Mouse (Mus musculus): Measurements from ENCODE around the gene Snip1.

DNA sequence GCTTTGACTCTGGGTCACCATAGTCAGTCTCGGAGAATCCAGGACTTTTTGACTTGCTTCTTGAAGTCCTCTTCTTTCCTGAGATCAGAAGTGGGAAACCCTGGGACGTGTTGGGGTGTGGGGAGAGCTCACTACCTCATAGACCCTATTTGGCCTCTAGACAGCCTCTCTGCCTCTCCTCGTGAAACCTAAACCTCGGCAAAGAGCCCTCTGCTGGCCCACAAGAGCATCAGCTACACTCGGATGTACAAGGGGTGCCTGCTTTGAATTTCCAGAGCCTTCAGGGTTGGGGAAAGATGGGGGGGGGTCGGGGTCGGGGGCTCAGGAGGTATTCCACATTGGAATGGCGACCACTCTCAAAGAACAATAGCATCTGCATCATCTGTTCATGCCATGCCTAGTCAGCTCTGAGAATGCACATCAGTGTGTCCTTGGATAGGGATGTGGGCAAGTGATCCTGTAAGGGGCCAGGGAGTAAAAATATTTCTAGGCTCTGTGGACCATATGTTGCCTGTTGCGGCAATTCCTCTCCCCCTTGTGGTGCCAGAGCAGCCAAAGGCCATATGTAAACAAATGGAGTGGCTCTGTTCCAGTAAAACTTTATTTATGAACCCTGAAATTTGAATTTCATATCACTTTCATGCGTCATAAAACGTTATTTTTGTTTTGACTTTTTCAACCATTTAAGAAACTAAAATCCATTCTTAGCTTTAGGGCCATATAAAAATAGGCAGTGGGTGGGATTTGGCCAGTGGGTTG is 45.5 kb upstream of the Snip1 start:
- TF ChIP-seq CTCF (IDR thresholded peaks at IDR 0.05; ENCODE audit: low read depth) (peak; percentile 42), EP300 (IDR thresholded peaks at IDR 0.05; ENCODE audit: low read depth) (no peak)

Data from liver, postnatal 0 days (tissue).